Comparison of ENCODE assay signal across 8 mouse cellular contexts in the genomic region with DNA sequence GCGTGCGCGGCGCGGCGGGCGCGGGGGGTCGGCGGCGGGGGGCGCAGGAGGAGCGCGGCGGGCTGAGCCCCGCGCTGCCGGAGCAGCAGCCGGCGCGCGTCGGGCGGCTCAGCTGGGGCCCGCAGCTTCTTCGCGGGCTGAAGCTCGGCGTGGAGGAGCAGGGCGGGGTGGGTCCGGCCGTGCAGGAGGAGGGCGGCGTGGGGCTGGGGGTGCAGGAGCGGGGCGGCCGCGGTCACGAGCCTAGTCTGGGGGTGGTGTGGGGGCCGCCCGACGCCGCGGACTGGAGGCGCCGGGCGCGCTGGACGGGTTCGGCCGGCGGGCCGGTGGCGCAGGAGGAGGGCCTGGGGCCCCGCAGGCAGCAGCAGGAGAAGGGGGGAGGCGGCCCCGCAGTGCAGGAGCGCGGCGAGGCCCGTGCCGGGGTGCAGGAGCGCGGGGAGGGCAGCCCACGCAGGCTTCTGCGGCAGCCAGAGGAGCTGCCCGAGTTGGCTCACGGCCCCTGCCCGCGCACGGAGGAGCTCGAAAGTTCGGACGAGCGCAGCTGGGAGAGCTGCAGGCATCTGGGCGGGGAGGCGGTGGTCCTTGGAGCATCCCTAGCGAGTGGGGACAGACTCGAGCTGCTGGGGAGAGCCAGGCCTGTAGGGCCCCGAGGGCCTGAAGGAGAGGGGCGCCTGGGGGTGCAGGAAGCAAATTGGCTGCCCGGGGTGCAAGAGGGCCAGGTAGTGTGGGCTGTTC. TPM values are rescaled to one million over a fixed set of nuclear protein-coding genes. Genes with fewer than 3 reads are reported as not detected.
DNase-seq lines count a peak whose midpoint lies in the region; ATAC-seq lines count a peak whose summit lies in the region.

No protein-coding gene starts in this region.

- H3K4me2 ChIP-seq in heart, embryonic 16.5 days (ENCODE audit: low read depth, low read length): peak overlapping the region; percentile 90
- peak overlapping the region; percentile 94 for H3K4me2 ChIP-seq in midbrain, embryonic 11.5 days
- peak overlapping the region; percentile 92 for H3K4me2 ChIP-seq in stomach, embryonic 15.5 days

- H3K4me3 ChIP-seq in heart, embryonic 16.5 days (ENCODE audit: low read length): peak overlapping the region; percentile 75
- peak overlapping the region; percentile 91 for H3K4me3 ChIP-seq in midbrain, embryonic 11.5 days (ENCODE audit: low read depth, low read length)
- peak overlapping the region; percentile 85 for H3K4me3 ChIP-seq in stomach, embryonic 15.5 days (replicated peaks)

- H3K27me3 ChIP-seq in heart, embryonic 16.5 days (ENCODE audit: control insufficient read depth, insufficient read depth, low read length): no peaks in the 10 kb centered on the region
- H3K27me3 ChIP-seq in midbrain, embryonic 11.5 days (ENCODE audit: control insufficient read depth, insufficient read depth, low read length): no peaks in the 10 kb centered on the region
- H3K27me3 ChIP-seq in stomach, embryonic 15.5 days (replicated peaks): no peaks in the 10 kb centered on the region

- peak overlapping the region; percentile 84 for H3K9ac ChIP-seq in heart, embryonic 16.5 days (ENCODE audit: low read length)
- peak overlapping the region; percentile 92 for H3K9ac ChIP-seq in midbrain, embryonic 11.5 days (ENCODE audit: low read length)
- H3K9ac ChIP-seq in stomach, embryonic 15.5 days: peak overlapping the region; percentile 86

- WGBS in heart, embryonic 16.5 days: under 1% methylated on average over 67 of the region's 82 CpGs
- WGBS in midbrain, embryonic 11.5 days: under 1% methylated on average over 47 of the region's 82 CpGs
- WGBS in stomach, embryonic 15.5 days: under 1% methylated on average over 70 of the region's 82 CpGs

- no peaks in the 10 kb centered on the region for H3K9me3 ChIP-seq in heart, embryonic 16.5 days (replicated peaks; ENCODE audit: control insufficient read depth, low read length)
- no peaks in the 10 kb centered on the region for H3K9me3 ChIP-seq in midbrain, embryonic 11.5 days (ENCODE audit: control insufficient read depth, low read length)
- H3K9me3 ChIP-seq in stomach, embryonic 15.5 days: no peaks in the 10 kb centered on the region

- peak; percentile 50 for ATAC-seq in heart, embryonic 16.5 days (replicated peaks; ENCODE audit: extremely low read depth, insufficient read depth, low FRiP score)
- peak; percentile 81 for ATAC-seq in midbrain, embryonic 11.5 days (ENCODE audit: low FRiP score)
- ATAC-seq in stomach, embryonic 15.5 days (ENCODE audit: insufficient read depth, low FRiP score, low read depth): peak; percentile 67

- H3K36me3 ChIP-seq in heart, embryonic 16.5 days (ENCODE audit: control insufficient read depth, insufficient read depth): no peaks in the 10 kb centered on the region
- H3K36me3 ChIP-seq in midbrain, embryonic 11.5 days (ENCODE audit: control insufficient read depth, insufficient read depth, low read length): no peaks in the 10 kb centered on the region
- H3K36me3 ChIP-seq in stomach, embryonic 15.5 days: no peaks in the 10 kb centered on the region

- H3K27ac ChIP-seq in heart, embryonic 16.5 days (ENCODE audit: low read length): peak overlapping the region; percentile 57
- peak overlapping the region; percentile 80 for H3K27ac ChIP-seq in midbrain, embryonic 11.5 days (ENCODE audit: low read depth, low read length)
- peak overlapping the region; percentile 81 for H3K27ac ChIP-seq in stomach, embryonic 15.5 days

- peak; percentile 93 for DNase-seq in heart, adult 11 months
- DNase-seq in heart, adult 8-10 months (ENCODE audit: low spot score): no peak
- DNase-seq in R1 (ENCODE audit: low read depth, low spot score): peak; percentile 65
- peak; percentile 62 for DNase-seq in embryo, embryonic 9.5 days (ENCODE audit: extremely low spot score)
- peak; percentile 40 to 59 for DNase-seq in layer of hippocampus, postnatal 25 days (ENCODE audit: extremely low spot score in 1 of 2, low spot score in 1 of 2)
- DNase-seq in midbrain, embryonic 11.5 days (ENCODE audit: low spot score, missing footprints): peak; percentile 97

- peaks cover 22% of the 10 kb centered on the region for H3K4me1 ChIP-seq in heart, embryonic 16.5 days (ENCODE audit: control insufficient read depth, insufficient read depth, low read length)
- H3K4me1 ChIP-seq in midbrain, embryonic 11.5 days (ENCODE audit: control insufficient read depth, insufficient read depth, low read length): peaks cover 19% of the 10 kb centered on the region
- peaks cover 20% of the 10 kb centered on the region for H3K4me1 ChIP-seq in stomach, embryonic 15.5 days

RNA-seq across cellular contexts. Expression of a gene that starts 0.6 kb away (rescaled TPM):
- total RNA-seq in heart, adult 8-10 months (2022): 10 to 100 TPM; 18.6 to 22.6 (median 21.4) TPM
- 9.0 and 9.5 TPM in 2 replicates for polyA plus RNA-seq in heart, embryonic 16.5 days (2015; fragmentation: Nextera tagmentation; extraction: Ambion mirVana)
- 100 to 1,000 TPM; 163 to 165 TPM for total RNA-seq in layer of hippocampus, postnatal 25 days (2021)
- 6.1 and 6.6 TPM in 2 replicates for polyA plus RNA-seq in midbrain, embryonic 11.5 days (2014; fragmentation: Nextera tagmentation; extraction: Ambion mirVana)
- 12.0 and 14.9 TPM in 2 replicates for polyA plus RNA-seq in stomach, embryonic 15.5 days (2015; fragmentation: Nextera tagmentation; extraction: Ambion mirVana)

RNA-seq across cellular contexts. Expression of a gene that starts 35.5 kb away (rescaled TPM):
- total RNA-seq in heart, adult 8-10 months (2022): 10 to 100 TPM; 21.4 to 53.5 (median 38.0) TPM
- 49.2 and 53.8 TPM in 2 replicates for polyA plus RNA-seq in heart, embryonic 16.5 days (2015; fragmentation: Nextera tagmentation; extraction: Ambion mirVana)
- total RNA-seq in layer of hippocampus, postnatal 25 days (2021): 10 to 100 TPM; 59.3 to 67.3 TPM
- polyA plus RNA-seq in midbrain, embryonic 11.5 days (2014; fragmentation: Nextera tagmentation; extraction: Ambion mirVana): 87.1 and 89.3 TPM in 2 replicates
- 68.8 and 74.5 TPM in 2 replicates for polyA plus RNA-seq in stomach, embryonic 15.5 days (2015; fragmentation: Nextera tagmentation; extraction: Ambion mirVana)
